Mouse (Mus musculus) gastrocnemius, adult 2 months (tissue): ENCODE results near the gene Stxbp6. TPM values are rescaled to one million over a fixed set of nuclear protein-coding genes. Genes with fewer than 3 reads are reported as not detected.

ENCODE experiments used
- DNase-seq: peaks from one replicate; pipeline ENCODE4 v3.0.0; 2022
- H3K27ac ChIP-seq: fragments of 200-600 bp; 2 replicates; pipeline ENCODE4 v1.8.1; 2022; ENCODE audit warnings: mild to moderate bottlenecking
- H3K4me3 ChIP-seq: fragments of 200-600 bp; 2 replicates; pipeline ENCODE4 v1.8.1; 2022; ENCODE audit warnings: mild to moderate bottlenecking, moderate library complexity
- CTCF ChIP-seq: fragments of 200-600 bp; IDR thresholded peaks from 2 replicates; pipeline ENCODE4 v1.8.1; 2022; ENCODE audit warnings: antibody characterized with exemption, mild to moderate bottlenecking, moderate library complexity
- intact Hi-C: fragments of 180-260 bp; cut with DNase I; formaldehyde crosslinking; loops from one replicate; pipeline ENCODE4 v1.15.1; 2025
- total RNA-seq, 2 experiments: library from RNA; stranded (reverse); gene quantifications; 2 replicates each; pipeline ENCODE4 v1.2.3; 2021

Gene Stxbp6
- total RNA-seq, 2 experiments from 2014 or later: 3.3 to 5.7 TPM

GRCm38 (mm10) chr12:44859454-44859853, 215.1 kb downstream of the Stxbp6 start:
- Histone ChIP-seq H3K27ac (peak overlapping the region; percentile 67; the same call in 1 of the 2 replicates), H3K4me3 (no peak overlapping the region)
- TF ChIP-seq CTCF: no peak
- intact Hi-C loops: loop anchor here (10.0 kb wide), 1 partner anchor 75 kb away; no protein-coding TSS in a partner anchor
- DNase-seq: peak; percentile 28

GRCm38 (mm10) chr12:44858110-44858885, 216.2 kb downstream of the Stxbp6 start:
- DNase-seq: peak; percentile 70
- peak overlapping the region; percentile 67 for H3K27ac ChIP-seq
- intact Hi-C loops: loop anchor here (10.0 kb wide), 1 partner anchor 77 kb away; no protein-coding TSS in a partner anchor
- no peak for TF ChIP-seq CTCF
- H3K4me3 ChIP-seq: no peak overlapping the region

- TF ChIP-seq CTCF: no peak
- no peak overlapping the region for H3K4me3 ChIP-seq
- DNase-seq: no peak
- intact Hi-C loops: loop anchor here (10.0 kb wide), 1 partner anchor 83 kb away; no protein-coding TSS in a partner anchor
- H3K27ac ChIP-seq: no peak overlapping the region
These were observed 222.5 kb downstream of the Stxbp6 start for GRCm38 (mm10) chr12:44852024-44852423.

GRCm38 (mm10) chr12:44850516-44850915, 224.0 kb downstream of the Stxbp6 start:
- intact Hi-C loops: loop anchor here (10.0 kb wide), 1 partner anchor 84 kb away; no protein-coding TSS in a partner anchor
- Histone ChIP-seq H3K4me3 (no peak overlapping the region), H3K27ac (no peak overlapping the region)
- DNase-seq: no peak
- no peak for TF ChIP-seq CTCF

- Histone ChIP-seq H3K4me3 (no peak overlapping the region), H3K27ac (no peak overlapping the region)
- DNase-seq: peak; percentile 40
- TF ChIP-seq CTCF: peak; percentile 79
- intact Hi-C loops: loop anchor here (2.0 to 5.0 kb wide), 3 partner anchors 224 to 339 kb away; partner anchors contain the start of gene Stxbp6
These were observed 225.9 kb downstream of the Stxbp6 start for GRCm38 (mm10) chr12:44848483-44849221.

DNA sequence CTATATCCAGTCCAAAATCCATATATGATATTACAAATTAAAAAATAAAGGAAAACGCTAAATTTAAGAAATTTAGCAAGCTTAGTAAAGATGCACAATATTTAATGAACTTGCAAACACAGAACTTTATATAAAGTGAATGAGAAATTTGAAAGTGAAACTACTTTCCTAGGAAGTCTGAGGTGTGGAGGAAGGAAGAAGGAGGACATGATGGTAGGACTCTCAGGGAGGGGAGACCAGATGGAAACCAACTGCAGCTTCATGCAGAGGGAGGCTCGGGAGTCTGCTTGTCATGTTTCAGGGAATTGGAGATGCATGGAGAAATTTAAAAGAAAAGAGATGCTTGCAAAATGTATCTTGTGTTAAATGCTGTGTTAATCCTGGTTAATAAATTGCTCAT, 233.9 kb downstream of the Stxbp6 start:
- TF ChIP-seq CTCF: no peak
- intact Hi-C loops: no loop called here
- Histone ChIP-seq H3K27ac (no peak overlapping the region), H3K4me3 (no peak overlapping the region; the same call in 1 of the 2 replicates)
- no peak for DNase-seq

DNA sequence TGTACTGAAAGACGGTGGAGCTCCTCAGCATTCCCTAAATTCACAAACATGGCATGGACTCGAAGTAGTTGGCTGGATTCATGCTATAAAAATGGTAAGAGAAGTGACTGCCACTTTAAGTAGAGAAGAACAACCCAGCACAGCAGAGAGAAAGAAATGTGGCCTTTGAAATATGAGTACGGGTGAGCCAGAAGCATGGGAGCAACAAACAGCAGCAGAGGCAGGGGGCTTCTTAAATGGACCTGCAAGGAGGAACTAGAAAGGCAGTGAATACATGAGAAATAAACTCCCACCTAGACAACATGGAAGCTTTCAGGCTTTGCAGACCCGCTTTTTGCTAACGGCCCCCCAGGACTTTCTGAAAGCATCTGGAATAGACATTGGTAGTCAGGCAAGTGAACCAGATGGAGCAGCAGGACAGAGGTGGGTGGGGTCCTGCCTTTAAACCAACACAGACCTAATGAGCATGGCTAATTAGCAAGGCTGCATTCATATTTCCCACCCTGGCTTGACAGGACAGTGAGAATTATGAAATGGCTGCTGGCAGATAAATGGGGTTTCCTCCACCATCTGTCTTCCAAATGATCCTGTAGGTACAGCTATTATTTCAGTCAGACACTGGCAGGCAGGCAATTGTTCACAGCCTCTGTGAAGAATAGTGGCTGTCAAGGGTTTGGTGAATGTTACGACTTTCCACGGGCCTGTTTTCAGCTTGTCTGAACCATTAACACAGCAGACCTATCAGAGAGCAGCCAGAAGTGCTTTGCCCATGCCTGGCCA, 234.7 kb downstream of the Stxbp6 start:
- Histone ChIP-seq H3K27ac (no peak overlapping the region), H3K4me3 (peak overlapping the region; percentile 35)
- DNase-seq: no peak
- TF ChIP-seq CTCF: no peak
- intact Hi-C loops: no loop called here

DNA sequence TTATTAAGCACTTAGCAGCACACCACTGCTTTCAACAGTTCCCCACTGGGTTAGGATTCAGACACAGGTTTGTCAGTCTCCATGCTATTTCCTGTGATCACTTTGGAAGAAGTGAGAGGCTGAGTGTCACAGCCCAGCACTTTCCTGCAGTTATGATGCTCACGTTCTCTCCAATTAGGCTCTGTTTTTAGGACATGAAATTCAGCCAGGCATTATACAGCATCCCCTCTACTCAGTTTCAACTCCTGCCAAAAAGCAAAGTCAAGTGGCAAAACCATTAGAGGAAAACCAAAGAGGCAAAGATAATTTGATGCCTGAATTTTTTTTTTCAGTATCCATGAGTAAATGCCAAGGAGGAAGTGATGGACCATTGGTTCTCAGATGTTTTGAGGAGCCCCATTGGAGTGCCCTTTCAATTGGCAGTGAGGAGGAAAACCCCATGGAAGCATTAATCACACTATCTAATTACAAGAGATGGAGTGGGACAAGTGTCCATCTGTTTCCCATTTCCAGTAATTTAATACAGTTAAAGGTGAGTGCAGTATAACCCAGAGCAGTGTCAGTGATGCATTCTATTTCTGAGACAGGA, 238.5 kb downstream of the Stxbp6 start:
- no peak for DNase-seq
- Histone ChIP-seq H3K4me3 (no peak overlapping the region), H3K27ac (no peak overlapping the region)
- intact Hi-C loops: no loop called here
- no peak for TF ChIP-seq CTCF

DNA sequence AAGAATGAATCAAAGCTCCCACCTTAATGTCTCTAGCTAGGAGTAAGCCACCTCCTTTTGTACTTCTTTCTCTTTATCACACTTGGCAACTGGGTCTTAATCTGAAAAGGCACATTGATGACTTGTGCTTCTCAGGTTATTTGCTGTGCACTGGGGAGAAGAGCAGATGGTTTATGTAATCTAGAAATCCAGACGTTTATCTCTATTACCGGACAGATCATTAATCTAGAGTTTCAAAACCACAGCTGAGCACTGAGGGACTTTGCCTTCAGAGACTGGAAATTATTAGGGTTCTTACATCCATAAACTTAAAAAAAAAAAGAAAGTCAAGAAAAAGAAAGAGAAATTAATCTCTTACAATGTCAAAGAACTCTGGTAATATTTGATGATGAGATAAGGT, 262.6 kb downstream of the Stxbp6 start:
- intact Hi-C loops: no loop called here

DNA sequence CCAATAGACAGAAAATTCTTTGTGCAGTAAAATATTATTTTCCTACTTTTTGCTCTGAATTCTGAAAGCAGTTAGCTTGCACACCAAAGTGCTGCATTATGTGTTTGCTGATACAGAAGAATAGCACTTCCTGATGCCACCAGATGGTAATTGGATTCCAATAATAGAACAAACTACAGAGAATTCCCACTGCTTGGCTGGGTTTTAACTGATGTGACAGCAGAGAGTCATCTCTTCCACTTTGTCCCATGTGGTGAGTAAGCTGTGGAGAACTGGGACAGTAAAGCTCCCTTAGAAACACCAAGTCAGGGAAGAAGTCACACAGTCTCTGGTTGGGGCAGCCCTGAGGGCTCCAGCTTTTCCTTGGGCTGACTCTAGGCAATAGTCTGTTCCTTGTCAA, 270.3 kb downstream of the Stxbp6 start:
- no peak overlapping the region for H3K4me3 ChIP-seq
- intact Hi-C loops: no loop called here
- no peak for TF ChIP-seq CTCF
- no peak for DNase-seq
- no peak overlapping the region for H3K27ac ChIP-seq

More for the DNA sequence above, 262.6 kb downstream of the Stxbp6 start:
- no peak for DNase-seq
- H3K4me3 ChIP-seq: no peak overlapping the region
- no peak for TF ChIP-seq CTCF
- H3K27ac ChIP-seq: no peak overlapping the region
